Mouse (Mus musculus): ENCODE measurements around the gene Camk2g. TPM values are rescaled to one million over a fixed set of nuclear protein-coding genes. Genes with fewer than 3 reads are reported as not detected.
"Not testable (repeated sequence)": the region's sequence is repeated elsewhere in the genome, so short reads cannot be mapped to it uniquely, and the experiment has no call there.

The Camk2g gene
- polyA plus RNA-seq, 1 experiment from 2014 or later: 13.2 TPM

DNA sequence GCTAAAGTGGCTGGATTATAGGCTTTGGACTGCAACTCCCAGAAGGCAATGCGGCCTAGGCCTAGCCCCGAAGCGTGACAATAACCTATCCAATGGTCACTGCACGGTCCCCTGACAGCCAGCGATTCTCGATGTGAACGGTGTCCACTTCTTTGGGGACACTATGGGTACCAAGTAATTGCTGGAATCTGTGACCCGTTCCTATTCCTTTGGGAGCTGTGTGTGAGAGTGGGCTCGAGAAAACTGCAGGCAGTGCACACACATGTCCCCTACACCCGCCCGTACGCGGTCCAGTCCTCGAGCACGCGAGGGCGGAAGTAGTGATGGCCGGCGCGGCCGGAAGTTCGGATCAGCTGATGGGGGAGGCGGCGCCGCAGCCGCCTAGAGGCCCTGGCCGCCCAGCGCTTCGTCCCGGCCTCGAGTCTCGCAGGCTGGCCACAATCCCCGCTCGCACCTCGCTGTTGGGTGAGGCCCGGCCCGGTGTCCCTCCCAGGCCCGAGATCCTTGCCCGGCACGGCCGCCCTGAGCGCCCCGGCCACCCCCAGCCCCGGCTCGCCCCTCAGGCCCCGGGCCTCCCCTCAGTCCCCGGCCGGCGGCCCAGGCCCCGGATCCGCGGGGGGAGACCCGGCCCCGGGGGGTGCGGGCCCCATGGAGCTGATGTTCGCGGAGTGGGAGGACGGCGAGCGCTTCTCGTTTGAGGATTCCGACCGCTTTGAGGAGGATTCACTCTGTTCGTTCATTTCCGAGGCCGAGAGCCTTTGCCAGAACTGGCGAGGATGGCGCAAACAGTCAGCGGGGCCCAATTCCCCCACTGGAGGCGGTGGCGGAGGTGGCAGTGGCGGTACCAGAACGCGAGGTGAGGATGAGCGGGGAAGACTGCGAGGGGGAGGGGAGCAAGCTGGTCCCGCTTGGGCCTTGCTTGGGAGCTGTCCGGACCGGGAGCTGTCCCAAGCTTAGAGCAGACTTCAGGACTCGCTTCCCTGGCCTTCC is 86.4 kb downstream of the Camk2g start, which contains the start of gene Zswim8:
Gene Zswim8, plus strand, starts transcription at position 352 of the 990 bp plus-strand sequence.
- H3K9ac ChIP-seq: peak within 1 kb of the TSS; percentile 95
- peaks cover 40% of the 10 kb centered on the region for H3K36me3 ChIP-seq
- H3K4me2 ChIP-seq: peak within 1 kb of the TSS; percentile 99
- peak within 1 kb of the TSS; percentile 91 for H3K4me3 ChIP-seq
- peak; percentile 89 for ATAC-seq
- peak within 1 kb of the TSS; percentile 87 for H3K27ac ChIP-seq
- WGBS (ENCODE audit: insufficient replicate concordance): under 1% methylated on average over 71 of the region's 80 CpGs
- H3K27me3 ChIP-seq (replicated peaks): no peaks in the 10 kb centered on the region
- H3K9me3 ChIP-seq (replicated peaks): no peaks in the 10 kb centered on the region
- peaks cover 40% of the 10 kb centered on the region for H3K4me1 ChIP-seq

DNA sequence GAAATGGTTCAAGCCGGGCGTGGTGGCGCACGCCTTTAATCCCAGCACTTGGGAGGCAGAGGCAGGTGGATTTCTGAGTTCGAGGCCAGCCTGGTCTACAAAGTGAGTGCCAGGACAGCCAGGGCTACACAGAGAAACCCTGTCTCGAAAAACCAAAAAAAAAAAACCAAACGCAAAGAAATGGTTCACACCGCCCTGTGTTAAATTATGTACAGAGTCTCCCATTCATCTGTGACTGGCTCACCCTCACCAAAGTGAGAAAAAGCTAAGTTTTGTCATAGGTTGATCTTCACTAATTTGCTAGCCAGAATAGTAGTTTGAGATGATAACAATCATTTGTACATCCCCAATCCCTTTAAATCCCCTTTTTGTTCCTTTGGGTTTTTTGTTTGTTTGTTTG is 90.4 kb downstream of the Camk2g start:
- not testable (repeated sequence) for ATAC-seq; H3K27me3 ChIP-seq (replicated peaks); H3K9me3 ChIP-seq (replicated peaks)
- H3K27ac ChIP-seq: peak overlapping the region; percentile 92
- peak overlapping the region; percentile 79 for H3K4me2 ChIP-seq
- peak overlapping the region; percentile 92 for H3K4me3 ChIP-seq
- peak overlapping the region; percentile 87 for H3K9ac ChIP-seq
- 6% methylated on average over 8 of the region's 8 CpGs for WGBS (ENCODE audit: insufficient replicate concordance)
- H3K4me1 ChIP-seq: peaks cover 58% of the 10 kb centered on the region
- peaks cover 37% of the 10 kb centered on the region for H3K36me3 ChIP-seq

DNA sequence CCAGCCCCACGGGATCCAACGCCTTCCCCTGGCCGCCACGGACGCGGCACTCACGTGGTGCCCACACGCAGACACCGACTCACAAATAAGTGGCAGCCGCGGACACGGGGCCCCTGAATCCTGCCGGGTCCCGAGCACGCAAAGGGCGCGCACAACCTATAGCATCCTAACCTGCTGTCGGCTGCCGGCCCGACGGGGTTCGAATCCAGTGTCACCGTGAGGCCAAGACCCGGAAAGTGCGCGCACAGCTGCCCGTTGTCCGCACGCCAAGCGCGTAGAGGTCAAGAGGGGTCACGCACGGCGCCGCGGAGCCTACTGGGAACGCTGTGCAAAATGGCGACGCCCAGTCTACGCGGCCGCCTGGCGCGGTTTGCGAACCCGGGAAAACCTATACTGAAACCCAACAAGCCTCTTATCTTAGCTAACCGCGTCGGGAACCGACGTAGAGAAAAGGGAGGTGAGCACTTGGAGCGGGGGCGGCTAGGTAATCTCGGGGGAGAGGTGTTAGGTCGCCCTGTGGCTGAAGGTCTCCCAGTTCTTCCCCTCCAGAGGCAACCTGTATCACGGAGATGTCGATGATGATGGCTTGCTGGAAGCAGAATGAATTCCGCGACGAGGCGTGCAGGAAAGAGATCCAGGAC is 91.0 kb downstream of the Camk2g start, which contains the start of gene Chchd1:
Gene Chchd1, plus strand, starts transcription at position 266 of the 641 bp plus-strand sequence.
- ATAC-seq: peak; percentile 81
- H3K4me2 ChIP-seq: peak within 1 kb of the TSS; percentile 79
- peak within 1 kb of the TSS; percentile 92 for H3K27ac ChIP-seq
- H3K27me3 ChIP-seq (replicated peaks): no peaks in the 10 kb centered on the region
- peak within 1 kb of the TSS; percentile 92 for H3K4me3 ChIP-seq
- H3K9me3 ChIP-seq (replicated peaks): no peaks in the 10 kb centered on the region
- H3K4me1 ChIP-seq: peaks cover 58% of the 10 kb centered on the region
- H3K36me3 ChIP-seq: peaks cover 43% of the 10 kb centered on the region
- peak within 1 kb of the TSS; percentile 87 for H3K9ac ChIP-seq
- WGBS (ENCODE audit: insufficient replicate concordance): 1% methylated on average over 61 of the region's 61 CpGs

DNA sequence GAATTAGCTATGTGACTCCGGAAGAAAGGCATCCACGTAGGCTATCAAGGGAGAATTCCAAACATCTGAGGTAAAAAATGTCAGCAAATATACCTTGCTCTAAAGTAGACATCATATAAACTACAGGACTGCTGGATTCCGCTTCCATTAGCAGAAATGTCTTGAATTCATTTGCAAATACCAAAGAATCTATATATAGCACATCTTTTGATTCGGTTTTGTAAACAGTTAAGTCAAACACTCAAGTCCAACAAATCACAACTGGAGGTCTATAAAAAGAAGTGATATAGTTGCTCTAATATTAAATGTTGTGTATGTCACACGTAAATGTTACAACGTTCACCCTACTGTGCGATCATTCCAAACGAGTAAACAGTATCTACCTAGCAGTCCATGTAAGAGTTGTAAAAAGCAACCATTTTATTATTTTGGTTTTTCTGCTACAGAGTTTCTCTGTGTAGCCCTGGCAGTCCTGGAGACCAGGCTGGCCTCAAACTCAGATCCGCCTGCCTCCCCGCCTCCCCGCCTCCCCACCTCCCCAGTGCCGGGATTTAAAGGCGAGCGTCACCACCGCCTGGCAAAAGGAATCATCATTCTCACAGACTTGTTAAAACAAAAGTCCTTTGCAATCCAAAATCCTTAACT is 91.7 kb downstream of the Camk2g start:
- Histone ChIP-seq H3K9me3 (replicated peaks) (no peaks in the 10 kb centered on the region), H3K4me2 (peak overlapping the region; percentile 79), H3K27ac (peak overlapping the region; percentile 92), H3K36me3 (peaks cover 47% of the 10 kb centered on the region), H3K9ac (peak overlapping the region; percentile 87), H3K4me3 (peak overlapping the region; percentile 92), H3K27me3 (replicated peaks) (no peaks in the 10 kb centered on the region), H3K4me1 (peaks cover 64% of the 10 kb centered on the region)
- ATAC-seq: peak; percentile 27
- 11% methylated on average over 15 of the region's 15 CpGs for WGBS (ENCODE audit: insufficient replicate concordance)

DNA sequence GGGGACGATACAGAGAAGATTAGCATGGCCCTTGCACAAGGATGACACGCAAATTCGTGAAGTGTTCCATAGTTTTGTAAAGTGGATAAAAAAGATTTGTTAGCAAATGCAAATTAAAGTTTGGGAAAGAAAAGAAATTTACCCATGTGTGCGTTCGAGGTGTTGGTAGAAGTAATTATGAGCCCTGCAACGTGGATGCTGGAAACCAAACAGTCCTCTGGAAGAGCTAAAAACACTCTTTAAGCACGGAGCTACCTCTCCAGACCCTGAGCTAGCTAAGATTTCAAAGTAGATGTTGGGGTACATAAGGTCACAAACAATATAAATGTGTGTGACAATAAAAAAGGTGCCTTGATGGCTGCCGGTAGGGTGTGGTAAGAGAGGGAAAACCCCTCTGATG is 92.3 kb downstream of the Camk2g start:
- Histone ChIP-seq H3K36me3 (peaks cover 51% of the 10 kb centered on the region), H3K4me1 (peaks cover 68% of the 10 kb centered on the region), H3K9me3 (replicated peaks) (no peaks in the 10 kb centered on the region), H3K4me2 (peak overlapping the region; percentile 79), H3K27me3 (replicated peaks) (no peaks in the 10 kb centered on the region), H3K4me3 (peak overlapping the region; percentile 92), H3K9ac (peak overlapping the region; percentile 87), H3K27ac (no peak overlapping the region)
- no peak for ATAC-seq
- WGBS (ENCODE audit: insufficient replicate concordance): 65% methylated on average over 8 of the region's 8 CpGs

DNA sequence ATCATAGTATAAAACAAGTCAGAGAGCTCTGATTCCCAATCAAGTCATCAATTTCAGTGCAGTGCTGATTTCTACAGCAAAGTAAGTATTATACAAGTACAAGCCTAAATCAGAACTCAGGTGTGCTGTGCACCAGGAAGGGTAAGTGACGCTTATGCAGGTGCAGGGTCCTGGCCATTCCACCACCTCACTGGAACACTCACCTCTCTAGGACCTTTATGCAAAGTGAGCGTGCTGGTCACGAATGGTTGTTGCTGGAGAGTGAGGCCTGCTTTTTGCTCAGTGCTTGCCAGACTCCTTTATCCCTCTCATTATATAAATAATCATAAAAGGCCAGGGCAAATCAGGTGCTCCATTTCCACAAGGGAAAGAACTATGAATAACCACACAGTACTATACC is 93.5 kb downstream of the Camk2g start:
- 90% methylated on average over 3 of the region's 3 CpGs for WGBS (ENCODE audit: insufficient replicate concordance)
- H3K27ac ChIP-seq: no peak overlapping the region
- no peaks in the 10 kb centered on the region for H3K9me3 ChIP-seq (replicated peaks)
- no peak for ATAC-seq
- peaks cover 75% of the 10 kb centered on the region for H3K4me1 ChIP-seq
- H3K36me3 ChIP-seq: peaks cover 54% of the 10 kb centered on the region
- no peak overlapping the region for H3K9ac ChIP-seq
- no peak overlapping the region for H3K4me3 ChIP-seq
- H3K27me3 ChIP-seq (replicated peaks): no peaks in the 10 kb centered on the region
- no peak overlapping the region for H3K4me2 ChIP-seq

DNA sequence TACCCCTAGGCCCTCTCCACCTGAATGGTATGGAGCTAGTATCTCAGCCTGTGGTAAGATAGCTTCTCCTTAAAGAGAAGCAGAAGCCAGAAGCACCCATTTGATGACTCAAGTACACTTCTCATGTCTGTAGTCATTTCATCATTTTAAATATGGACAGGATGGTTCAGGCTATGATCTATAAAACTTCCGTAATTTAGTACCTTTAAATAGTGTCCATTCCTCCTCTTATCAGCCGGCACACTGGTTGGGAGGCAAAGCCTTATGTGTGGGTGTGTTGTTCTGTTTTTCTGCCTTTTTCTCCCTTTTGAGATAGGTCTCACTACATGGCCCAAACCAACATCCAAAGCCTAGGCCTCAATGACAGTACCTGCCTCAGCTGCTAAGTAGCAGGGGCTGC is 95.4 kb downstream of the Camk2g start:
- no peak overlapping the region for H3K4me3 ChIP-seq
- no peak for ATAC-seq
- peak overlapping the region; percentile 14; the same call in 1 of the 2 replicates for H3K4me2 ChIP-seq
- no peaks in the 10 kb centered on the region for H3K27me3 ChIP-seq (replicated peaks)
- H3K27ac ChIP-seq: no peak overlapping the region
- peaks cover 79% of the 10 kb centered on the region for H3K4me1 ChIP-seq
- 52% methylated on average over 2 of the region's 2 CpGs for WGBS (ENCODE audit: insufficient replicate concordance)
- H3K9me3 ChIP-seq (replicated peaks): no peaks in the 10 kb centered on the region
- no peak overlapping the region for H3K9ac ChIP-seq
- peaks cover 50% of the 10 kb centered on the region for H3K36me3 ChIP-seq

DNA sequence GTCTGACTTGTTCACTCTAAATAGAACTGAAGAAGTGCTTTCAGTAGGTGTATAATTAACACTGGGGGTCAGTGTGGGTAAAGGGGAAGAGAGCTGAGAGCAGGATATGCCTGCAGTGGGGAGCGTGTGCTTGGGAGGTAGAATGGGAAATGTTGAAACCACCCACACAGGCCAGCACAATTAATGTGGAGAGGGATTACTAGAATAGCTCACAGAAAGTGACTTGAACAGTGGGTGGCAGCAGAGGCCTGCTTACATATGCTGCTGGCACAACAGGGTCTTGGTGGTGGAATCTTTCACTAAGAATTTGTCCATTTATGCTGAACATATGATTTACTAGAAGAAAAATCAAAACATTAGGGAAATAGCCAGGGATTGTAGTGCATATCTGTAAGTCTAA is 96.9 kb downstream of the Camk2g start:
- Histone ChIP-seq H3K4me3 (0 out of 2 replicates have a peak overlapping the region, but pooled peaks have one; percentile 94), H3K27me3 (replicated peaks) (no peaks in the 10 kb centered on the region), H3K4me1 (peaks cover 77% of the 10 kb centered on the region), H3K27ac (no peak overlapping the region), H3K9ac (no peak overlapping the region), H3K9me3 (replicated peaks) (no peaks in the 10 kb centered on the region), H3K4me2 (peak overlapping the region; percentile 90), H3K36me3 (peaks cover 65% of the 10 kb centered on the region)
- ATAC-seq: no peak
- WGBS (ENCODE audit: insufficient replicate concordance): 26% methylated on average over 1 of the region's 1 CpGs

DNA sequence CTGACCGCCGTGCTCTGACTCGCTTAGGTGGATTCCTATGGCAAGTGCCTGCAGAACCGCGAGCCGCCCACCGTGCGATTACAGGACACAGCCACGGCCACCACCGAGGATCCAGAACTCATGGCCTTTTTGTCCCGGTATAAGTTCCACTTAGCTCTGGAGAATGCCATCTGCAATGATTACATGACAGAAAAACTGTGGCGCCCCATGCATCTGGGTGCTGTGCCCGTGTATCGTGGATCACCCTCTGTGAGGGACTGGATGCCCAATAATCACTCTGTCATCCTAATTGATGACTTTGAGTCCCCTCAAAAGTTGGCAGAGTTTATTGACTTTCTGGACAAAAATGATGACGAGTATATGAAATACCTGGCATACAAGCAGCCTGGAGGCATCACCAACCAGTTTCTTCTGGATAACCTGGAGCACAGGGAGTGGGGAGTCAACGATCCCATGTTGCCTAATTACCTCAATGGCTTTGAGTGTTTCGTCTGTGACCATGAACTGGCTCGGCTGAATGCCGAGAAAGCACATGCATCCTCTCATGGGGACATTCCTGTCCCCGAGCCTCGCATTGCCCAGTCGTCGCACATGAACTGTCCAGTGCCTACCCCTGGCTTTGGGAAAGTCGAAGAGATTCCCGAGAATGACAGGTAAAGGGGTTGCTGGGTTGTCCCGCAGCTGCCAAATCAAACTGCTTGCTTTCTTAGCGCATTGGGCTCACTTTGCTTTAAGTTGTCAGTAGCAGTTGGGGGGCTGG is 97.9 kb downstream of the Camk2g start:
- Histone ChIP-seq H3K4me2 (peak overlapping the region; percentile 90), H3K4me3 (peak overlapping the region; percentile 94), H3K36me3 (peaks cover 76% of the 10 kb centered on the region), H3K27ac (peak overlapping the region; percentile 96), H3K9me3 (replicated peaks) (no peaks in the 10 kb centered on the region), H3K27me3 (replicated peaks) (no peaks in the 10 kb centered on the region), H3K9ac (peak overlapping the region; percentile 94), H3K4me1 (peaks cover 67% of the 10 kb centered on the region)
- ATAC-seq: no peak
- WGBS (ENCODE audit: insufficient replicate concordance): 21% methylated on average over 27 of the region's 27 CpGs

DNA sequence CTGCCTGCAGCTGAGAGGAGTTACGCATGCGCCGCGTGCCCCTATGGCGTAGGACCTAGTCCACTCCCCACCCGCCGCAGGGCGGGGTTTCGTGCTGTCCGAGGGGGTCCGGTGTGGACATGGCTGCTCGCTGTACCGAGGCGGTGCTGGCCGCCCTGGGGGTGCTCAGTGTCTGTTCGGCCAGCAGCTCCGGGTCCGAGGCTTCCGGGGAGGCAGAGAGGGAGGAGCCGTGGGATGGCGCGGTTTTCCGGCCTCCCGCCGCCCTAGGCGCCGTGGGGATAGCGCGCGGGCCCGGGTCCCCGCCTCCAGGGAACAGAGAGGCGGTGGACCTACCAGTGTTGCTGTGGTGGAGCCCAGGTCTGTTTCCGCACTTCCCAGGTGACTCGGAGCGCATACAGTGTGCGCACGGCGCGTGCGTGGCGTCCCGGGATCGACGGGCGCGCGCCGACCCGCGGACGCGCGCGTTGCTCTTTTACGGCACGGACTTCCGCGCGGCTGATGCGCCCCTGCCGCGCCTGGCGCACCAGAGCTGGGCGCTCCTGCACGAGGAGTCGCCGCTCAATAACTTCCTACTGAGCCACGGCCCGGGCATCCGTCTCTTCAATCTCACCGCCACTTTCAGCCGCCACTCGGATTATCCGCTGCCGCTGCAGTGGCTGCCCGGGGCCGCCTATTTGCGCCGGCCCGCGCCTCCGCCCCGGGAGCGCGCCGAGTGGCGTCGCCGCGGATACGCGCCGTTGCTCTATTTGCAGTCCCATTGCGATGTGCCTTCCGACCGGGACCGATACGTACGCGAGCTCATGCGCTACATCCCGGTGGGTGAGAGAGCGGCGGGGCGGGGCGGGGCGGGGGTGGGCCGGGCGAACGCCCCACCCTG is 98.8 kb downstream of the Camk2g start, which contains the start of gene Fut11:
Gene Fut11, plus strand, starts transcription at position 85 of the 877 bp plus-strand sequence.
- Histone ChIP-seq H3K4me1 (peaks cover 59% of the 10 kb centered on the region), H3K36me3 (peaks cover 78% of the 10 kb centered on the region)
- WGBS (ENCODE audit: insufficient replicate concordance): under 1% methylated on average over 111 of the region's 111 CpGs

More for the DNA sequence above, 98.8 kb downstream of the Camk2g start, which contains the start of gene Fut11:
- peak within 1 kb of the TSS; percentile 90 for H3K4me2 ChIP-seq
- no peaks in the 10 kb centered on the region for H3K27me3 ChIP-seq (replicated peaks)
- peak within 1 kb of the TSS; percentile 94 for H3K4me3 ChIP-seq
- peak within 1 kb of the TSS; percentile 96 for H3K27ac ChIP-seq
- H3K9ac ChIP-seq: peak within 1 kb of the TSS; percentile 94
- peak; percentile 87 for ATAC-seq
- H3K9me3 ChIP-seq (replicated peaks): no peaks in the 10 kb centered on the region
